Mouse (Mus musculus) intestine, embryonic 16.5 days (tissue): ENCODE measurements at regions not wholly inside any gene's neighbourhood (a gene's known extent, or its start where the extent isn't known, plus 50 kb on each side); places are given as distances from the start of the nearest gene placed in this dataset.

Source experiments
- ATAC-seq: fragments of 200-750 bp; cut with Nextera tagmentation; 2 replicates; pipeline ENCODE4 v1.8.0; 2017; ENCODE audit warnings: moderate TSS enrichment, moderate library complexity
- H3K27ac ChIP-seq: fragments of 300-500 bp; sonication (generic); 2 replicates; pipeline ENCODE4 v1.5.1; 2014; ENCODE audit warnings: mild to moderate bottlenecking, low read length
- H3K27me3 ChIP-seq: fragments of 300-500 bp; sonication (generic); replicated peaks from 2 replicates; pipeline ENCODE4 v1.6.1; 2014; ENCODE audit warnings: low read length, control low read depth, mixed read lengths; ENCODE audit not compliant: control insufficient read depth, insufficient read depth
- H3K36me3 ChIP-seq: fragments of 300-500 bp; sonication (generic); 2 replicates; pipeline ENCODE4 v1.6.1; 2014; ENCODE audit warnings: low read length, control low read depth; ENCODE audit not compliant: control insufficient read depth, insufficient read depth
- H3K4me1 ChIP-seq: fragments of 300-500 bp; sonication (generic); 2 replicates; pipeline ENCODE4 v1.6.1; 2014; ENCODE audit warnings: low read length, control low read depth, mixed read lengths; ENCODE audit not compliant: control insufficient read depth, insufficient read depth
- H3K4me2 ChIP-seq: fragments of 300-500 bp; sonication (generic); 2 replicates; pipeline ENCODE4 v1.6.1; 2014; ENCODE audit warnings: low read depth, low read length, control low read depth
- H3K4me3 ChIP-seq: fragments of 300-500 bp; sonication (generic); 2 replicates; pipeline ENCODE4 v1.5.1; 2014; ENCODE audit warnings: mild to moderate bottlenecking, low read length
- H3K9ac ChIP-seq: fragments of 300-500 bp; sonication (generic); 2 replicates; pipeline ENCODE4 v1.6.1; 2014; ENCODE audit warnings: low read depth, low read length
- H3K9me3 ChIP-seq: fragments of 300-500 bp; sonication (generic); 2 replicates; pipeline ENCODE4 v1.6.1; 2016; ENCODE audit warnings: low read length, control low read depth; ENCODE audit not compliant: control insufficient read depth
- WGBS: fragments of 180-500 bp; shearing (Covaris S2); extraction: QIAGEN DNeasy Blood & Tissue Kit; methylation state at CpG from one replicate; pipeline ENCODE4 v1.1.7; 2014; 5-methylcytosine and 5-hydroxymethylcytosine counted together

- no peak overlapping the region for H3K27ac ChIP-seq
- H3K9ac ChIP-seq = no peak overlapping the region
- peaks cover 6% of the 10 kb centered on the region; the same call in 1 of the 2 replicates for H3K4me1 ChIP-seq
- no peaks in the 10 kb centered on the region for H3K27me3 ChIP-seq
- no peak for ATAC-seq
- H3K36me3 ChIP-seq = no peaks in the 10 kb centered on the region
- 88% methylated on average over 9 of the region's 9 CpGs for WGBS
- no peak overlapping the region for H3K4me2 ChIP-seq
- no peaks in the 10 kb centered on the region for H3K9me3 ChIP-seq
- H3K4me3 ChIP-seq = no peak overlapping the region
Measured at GRCm38 (mm10) chr10:84059646-84060491, 337.2 kb downstream of the 1500009L16Rik start.

- Histone ChIP-seq H3K36me3 (no peaks in the 10 kb centered on the region), H3K9ac (no peak overlapping the region), H3K9me3 (no peaks in the 10 kb centered on the region), H3K4me2 (no peak overlapping the region), H3K27ac (no peak overlapping the region), H3K4me3 (no peak overlapping the region), H3K27me3 (no peaks in the 10 kb centered on the region), H3K4me1 (peaks cover 6% of the 10 kb centered on the region; the same call in 1 of the 2 replicates)
- ATAC-seq = peak; percentile 70
- WGBS = 39% methylated on average over 7 of the region's 7 CpGs
Measured at GRCm38 (mm10) chr10:84060492-84061218, 338.0 kb downstream of the 1500009L16Rik start.

- Histone ChIP-seq H3K4me1 (no peaks in the 10 kb centered on the region), H3K4me2 (no peak overlapping the region), H3K27ac (no peak overlapping the region), H3K4me3 (no peak overlapping the region), H3K36me3 (no peaks in the 10 kb centered on the region), H3K27me3 (no peaks in the 10 kb centered on the region), H3K9ac (no peak overlapping the region), H3K9me3 (no peaks in the 10 kb centered on the region)
- 60% methylated on average over 4 of the region's 4 CpGs for WGBS
- ATAC-seq = no peak
Measured at GRCm38 (mm10) chr10:84067052-84067650, 344.5 kb downstream of the 1500009L16Rik start.

GRCm38 (mm10) chr10:84069806-84070205 is 347.1 kb downstream of the 1500009L16Rik start:
- no peaks in the 10 kb centered on the region for H3K4me1 ChIP-seq
- H3K27ac ChIP-seq = no peak overlapping the region
- H3K27me3 ChIP-seq = no peaks in the 10 kb centered on the region
- no peak overlapping the region for H3K4me2 ChIP-seq
- H3K9me3 ChIP-seq = no peaks in the 10 kb centered on the region
- WGBS = 69% methylated on average over 9 of the region's 9 CpGs
- H3K36me3 ChIP-seq = no peaks in the 10 kb centered on the region
- no peak overlapping the region for H3K4me3 ChIP-seq
- ATAC-seq = no peak
- no peak overlapping the region for H3K9ac ChIP-seq

- H3K4me3 ChIP-seq = no peak overlapping the region
- 70% methylated on average over 12 of the region's 12 CpGs for WGBS
- no peak for ATAC-seq
- H3K36me3 ChIP-seq = no peaks in the 10 kb centered on the region
- no peaks in the 10 kb centered on the region; the same call in 1 of the 2 replicates for H3K9me3 ChIP-seq
- H3K4me1 ChIP-seq = no peaks in the 10 kb centered on the region
- H3K27me3 ChIP-seq = no peaks in the 10 kb centered on the region
- H3K9ac ChIP-seq = no peak overlapping the region
- H3K27ac ChIP-seq = no peak overlapping the region
- H3K4me2 ChIP-seq = no peak overlapping the region
Measured at GRCm38 (mm10) chr10:84072866-84073483, 350.3 kb downstream of the 1500009L16Rik start.

- Histone ChIP-seq H3K4me2 (no peak overlapping the region), H3K4me3 (no peak overlapping the region), H3K9ac (no peak overlapping the region), H3K4me1 (no peaks in the 10 kb centered on the region), H3K9me3 (no peaks in the 10 kb centered on the region; the same call in 1 of the 2 replicates), H3K36me3 (no peaks in the 10 kb centered on the region), H3K27me3 (no peaks in the 10 kb centered on the region), H3K27ac (no peak overlapping the region)
- 64% methylated on average over 4 of the region's 4 CpGs for WGBS
- no peak for ATAC-seq
Measured at GRCm38 (mm10) chr10:84075581-84075980, 352.9 kb downstream of the 1500009L16Rik start.

- ATAC-seq = no peak
- no peaks in the 10 kb centered on the region for H3K27me3 ChIP-seq
- 73% methylated on average over 6 of the region's 6 CpGs for whole genome bisulfite sequencing
- H3K36me3 ChIP-seq = no peaks in the 10 kb centered on the region
- H3K9me3 ChIP-seq = no peaks in the 10 kb centered on the region; the same call in 1 of the 2 replicates
- H3K9ac ChIP-seq = no peak overlapping the region
- H3K4me3 ChIP-seq = no peak overlapping the region
- H3K4me2 ChIP-seq = no peak overlapping the region
- H3K4me1 ChIP-seq = no peaks in the 10 kb centered on the region
- H3K27ac ChIP-seq = no peak overlapping the region
Measured at GRCm38 (mm10) chr10:84080236-84080635, 357.6 kb downstream of the 1500009L16Rik start.

- Histone ChIP-seq H3K4me3 (no peak overlapping the region), H3K27ac (no peak overlapping the region), H3K36me3 (no peaks in the 10 kb centered on the region), H3K4me1 (no peaks in the 10 kb centered on the region), H3K9me3 (no peaks in the 10 kb centered on the region; the same call in 1 of the 2 replicates), H3K4me2 (no peak overlapping the region), H3K9ac (no peak overlapping the region), H3K27me3 (no peaks in the 10 kb centered on the region)
- ATAC-seq = no peak
- 46% methylated on average over 6 of the region's 6 CpGs for WGBS
Measured at GRCm38 (mm10) chr10:84081673-84082072, 358.7 kb downstream of the Nuak1 start.

GRCm38 (mm10) chr10:84087528-84087927 is 352.9 kb downstream of the Nuak1 start:
- Histone ChIP-seq H3K4me3 (no peak overlapping the region), H3K4me1 (no peaks in the 10 kb centered on the region), H3K9ac (no peak overlapping the region), H3K9me3 (no peaks in the 10 kb centered on the region), H3K4me2 (no peak overlapping the region), H3K36me3 (no peaks in the 10 kb centered on the region), H3K27ac (no peak overlapping the region), H3K27me3 (no peaks in the 10 kb centered on the region)
- no peak for ATAC-seq
- WGBS = 76% methylated on average over 5 of the region's 5 CpGs
